Mouse (Mus musculus) adrenal gland, postnatal 25 days (tissue): Measurements from ENCODE around the gene Mapre3. TPM values are rescaled to one million over a fixed set of nuclear protein-coding genes. Genes with fewer than 3 reads are reported as not detected.

Experiments used
- total RNA-seq: library from RNA; stranded (reverse); gene quantifications from 2 replicates; pipeline ENCODE4 v1.2.3, GENCODE M21; 2021

Mapre3 gene
- total RNA-seq, 1 experiment from 2014 or later: 62.9 TPM

Other genes with a start within 250 kb of the Mapre3 start
- gene Kcnk3, start 226.5 kb upstream of the Mapre3 start, total RNA-seq: 1,220 and 1,477 TPM in 2 replicates
- gene Slc35f6, start 166.7 kb upstream of the Mapre3 start, total RNA-seq: 51.4 and 52.6 TPM in 2 replicates
- 15.1 and 19.2 TPM in 2 replicates for gene Cenpa, start 147.9 kb upstream of the Mapre3 start, total RNA-seq
- 0.57 and 1.3 TPM in 2 replicates for gene Dpysl5, start 103.1 kb upstream of the Mapre3 start, total RNA-seq
- 49.2 and 52.8 TPM in 2 replicates for gene Tmem214, start 53.4 kb downstream of the Mapre3 start, total RNA-seq
- gene Agbl5, start 74.1 kb downstream of the Mapre3 start, total RNA-seq: 12.1 and 17.3 TPM in 2 replicates
- 190 and 207 TPM in 2 replicates for gene Ost4, start 93.1 kb downstream of the Mapre3 start, total RNA-seq
- gene Emilin1, start 98.8 kb downstream of the Mapre3 start, total RNA-seq: 41.3 and 57.2 TPM in 2 replicates
- gene Khk, start 106.8 kb downstream of the Mapre3 start, total RNA-seq: 28.5 and 58.5 TPM in 2 replicates
- 1.0 TPM in 1 of 2 replicates, not detected in the other for gene Cgref1, start 130.9 kb downstream of the Mapre3 start, total RNA-seq
- 131 TPM in 2 replicates for gene Preb, start 145.7 kb downstream of the Mapre3 start, total RNA-seq
- gene Tcf23, start 154.0 kb downstream of the Mapre3 start, total RNA-seq: 0.70 and 1.3 TPM in 2 replicates
- gene Atraid, start 233.7 kb downstream of the Mapre3 start, total RNA-seq: 136 and 139 TPM in 2 replicates
- 26.4 and 32.1 TPM in 2 replicates for gene Slc5a6, start 234.3 kb downstream of the Mapre3 start, total RNA-seq
- 28.3 and 29.1 TPM in 2 replicates for gene Cad, start 240.1 kb downstream of the Mapre3 start, total RNA-seq